Mouse (Mus musculus) lung, embryonic 14.5 days (tissue): Measurements from ENCODE around the gene Pygo2. TPM values are rescaled to one million over a fixed set of nuclear protein-coding genes. Genes with fewer than 3 reads are reported as not detected.

Source experiments
- ATAC-seq: fragments of 200-750 bp; cut with Nextera tagmentation; 2 replicates; pipeline ENCODE4 v1.8.0; 2017; ENCODE audit warnings: mild to moderate bottlenecking, moderate TSS enrichment, moderate library complexity; ENCODE audit not compliant: insufficient read depth
- DNase-seq: peaks from one replicate; pipeline ENCODE4 v3.0.0-alpha.2; 2015
- H3K27ac ChIP-seq: fragments of 300-500 bp; sonication (generic); 2 replicates; pipeline ENCODE4 v1.5.1; 2014; ENCODE audit warnings: low read depth, mild to moderate bottlenecking, moderate library complexity
- H3K27me3 ChIP-seq: fragments of 300-500 bp; sonication (generic); 2 replicates; pipeline ENCODE4 v1.6.1; 2014; ENCODE audit warnings: low read length, control low read depth; ENCODE audit not compliant: insufficient read depth
- H3K36me3 ChIP-seq: fragments of 300-500 bp; sonication (generic); 2 replicates; pipeline ENCODE4 v1.6.1; 2014; ENCODE audit warnings: control low read depth; ENCODE audit not compliant: insufficient read depth
- H3K4me1 ChIP-seq: fragments of 300-500 bp; sonication (generic); 2 replicates; pipeline ENCODE4 v1.6.1; 2014; ENCODE audit warnings: antibody characterized with exemption, control low read depth; ENCODE audit not compliant: insufficient read depth
- H3K4me2 ChIP-seq: fragments of 300-500 bp; sonication (generic); 2 replicates; pipeline ENCODE4 v1.6.1; 2014; ENCODE audit warnings: mild to moderate bottlenecking
- H3K4me3 ChIP-seq: fragments of 300-500 bp; sonication (generic); 2 replicates; pipeline ENCODE4 v1.5.1; 2014; ENCODE audit warnings: low read depth, low read length
- H3K9ac ChIP-seq: fragments of 300-500 bp; sonication (generic); 2 replicates; pipeline ENCODE4 v1.6.1; 2014
- H3K9me3 ChIP-seq: fragments of 300-500 bp; sonication (generic); 2 replicates; pipeline ENCODE4 v1.6.1; 2016; ENCODE audit warnings: low read depth, low read length, control low read depth
- CTCF ChIP-seq: IDR thresholded peaks from 2 replicates; pipeline ENCODE4 v1.5.1; 2016; ENCODE audit warnings: antibody characterized with exemption, low read depth
- WGBS: fragments of 180-500 bp; shearing (Covaris S2); extraction: QIAGEN DNeasy Blood & Tissue Kit; methylation state at CpG from one replicate; pipeline ENCODE4 v1.1.7; 2014; 5-methylcytosine and 5-hydroxymethylcytosine counted together
- polyA plus RNA-seq: library from polyadenylated mRNA; unstranded; fragments of >200 nt; fragmentation: Nextera tagmentation; extraction: Ambion mirVana; gene quantifications from 2 replicates; pipeline ENCODE4 v1.2.1, GENCODE M21; 2014

The Pygo2 gene
- polyA plus RNA-seq, 1 experiment from 2014 or later, result 54.0 TPM

- Histone ChIP-seq H3K4me2 (no peak overlapping the region), H3K9ac (no peak overlapping the region), H3K27ac (no peak overlapping the region), H3K9me3 (no peaks in the 10 kb centered on the region), H3K4me1 (peaks cover 13% of the 10 kb centered on the region; the same call in 1 of the 2 replicates), H3K36me3 (peaks cover 35% of the 10 kb centered on the region), H3K27me3 (no peaks in the 10 kb centered on the region), H3K4me3 (no peak overlapping the region)
- TF ChIP-seq CTCF, result no peak
- ATAC-seq (no peak), DNase-seq (no peak)
- WGBS, result 81% methylated on average over 8 of the region's 8 CpGs
Observed at GRCm38 (mm10) chr3:89432606-89433005, 2.6 kb downstream of the Pygo2 start.

GRCm38 (mm10) chr3:89434532-89434931 lies 4.5 kb downstream of the Pygo2 start:
- Histone ChIP-seq H3K4me3 (no peak overlapping the region), H3K4me1 (peaks cover 13% of the 10 kb centered on the region; the same call in 1 of the 2 replicates), H3K9ac (no peak overlapping the region), H3K27me3 (no peaks in the 10 kb centered on the region), H3K36me3 (peaks cover 28% of the 10 kb centered on the region), H3K9me3 (no peaks in the 10 kb centered on the region), H3K27ac (no peak overlapping the region), H3K4me2 (no peak overlapping the region)
- no peak for TF ChIP-seq CTCF
- 80% methylated on average over 11 of the region's 11 CpGs for WGBS
- DNase-seq (no peak), ATAC-seq (no peak)

- peaks cover 28% of the 10 kb centered on the region for H3K36me3 ChIP-seq
- no peak overlapping the region for H3K9ac ChIP-seq
- no peaks in the 10 kb centered on the region for H3K27me3 ChIP-seq
- peaks cover 13% of the 10 kb centered on the region; the same call in 1 of the 2 replicates for H3K4me1 ChIP-seq
- no peaks in the 10 kb centered on the region for H3K9me3 ChIP-seq
- no peak overlapping the region for H3K4me2 ChIP-seq
- 74% methylated on average over 7 of the region's 7 CpGs for WGBS
- no peak overlapping the region for H3K27ac ChIP-seq
- ATAC-seq (no peak), DNase-seq (no peak)
- H3K4me3 ChIP-seq, result no peak overlapping the region
- TF ChIP-seq CTCF, result no peak
Observed at GRCm38 (mm10) chr3:89435041-89435440, 5.0 kb downstream of the Pygo2 start.

GRCm38 (mm10) chr3:89436176-89437113 lies 6.4 kb downstream of the Pygo2 start, which contains the start of gene Pbxip1:
TSS of gene Pbxip1 (plus strand) at chr3:89436706.
- 4% methylated on average over 16 of the region's 16 CpGs for WGBS
- Histone ChIP-seq H3K27me3 (no peaks in the 10 kb centered on the region), H3K36me3 (peaks cover 28% of the 10 kb centered on the region), H3K4me1 (peaks cover 9% of the 10 kb centered on the region; the same call in 1 of the 2 replicates), H3K9me3 (no peaks in the 10 kb centered on the region), H3K27ac (peak within 1 kb of the TSS; percentile 65), H3K4me2 (peak within 1 kb of the TSS; percentile 73), H3K4me3 (peak within 1 kb of the TSS; percentile 46), H3K9ac (peak within 1 kb of the TSS; percentile 53)
- no peak for TF ChIP-seq CTCF
- peak; percentile 83 for DNase-seq
- peak; percentile 80 for ATAC-seq

GRCm38 (mm10) chr3:89437269-89437668 lies 7.3 kb downstream of the Pygo2 start:
- Histone ChIP-seq H3K4me3 (peak overlapping the region; percentile 46), H3K27ac (peak overlapping the region; percentile 65), H3K4me1 (peaks cover 6% of the 10 kb centered on the region; the same call in 1 of the 2 replicates), H3K27me3 (no peaks in the 10 kb centered on the region), H3K4me2 (peak overlapping the region; percentile 73), H3K36me3 (peaks cover 26% of the 10 kb centered on the region), H3K9me3 (no peaks in the 10 kb centered on the region), H3K9ac (peak overlapping the region; percentile 53)
- no peak for TF ChIP-seq CTCF
- WGBS, result 34% methylated on average over 5 of the region's 5 CpGs
- DNase-seq (peak; percentile 32), ATAC-seq (peak; percentile 13; the same call in 1 of the 2 replicates)

- no peak for TF ChIP-seq CTCF
- WGBS, result 75% methylated on average over 2 of the region's 2 CpGs
- H3K4me3 ChIP-seq, result no peak overlapping the region
- H3K9me3 ChIP-seq, result no peaks in the 10 kb centered on the region
- no peak overlapping the region for H3K4me2 ChIP-seq
- no peak overlapping the region for H3K9ac ChIP-seq
- H3K27ac ChIP-seq, result no peak overlapping the region
- ATAC-seq (no peak), DNase-seq (no peak)
- H3K4me1 ChIP-seq, result peaks cover 6% of the 10 kb centered on the region; the same call in 1 of the 2 replicates
- 0 out of 2 replicates have a peak, but pooled peaks cover 2% of the 10 kb centered on the region for H3K36me3 ChIP-seq
- no peaks in the 10 kb centered on the region for H3K27me3 ChIP-seq
Observed at GRCm38 (mm10) chr3:89440691-89441090, 10.7 kb downstream of the Pygo2 start.
